Comparison of ENCODE assay signal across 8 mouse cellular contexts in genomic region chr1:132319242-132319641, GRCm38 (mm10). TPM values are rescaled to one million over a fixed set of nuclear protein-coding genes. Genes with fewer than 3 reads are reported as not detected.
DNase-seq lines count a peak whose midpoint lies in the region; TF ChIP-seq lines count a peak whose summit lies in the region.

No protein-coding gene starts in this region.

- no peak for TF ChIP-seq POLR2A in liver, adult 2 months (IDR thresholded peaks at IDR 0.05; ENCODE audit: extremely low read depth, insufficient read depth, low read length)
- TF ChIP-seq POLR2A in cerebellum, adult 2 months (IDR thresholded peaks at IDR 0.05; ENCODE audit: borderline replicate concordance, insufficient read depth, low read length): no peak
- TF ChIP-seq POLR2A in myocyte (IDR thresholded peaks at IDR 0.05; ENCODE audit: insufficient read length, low read depth): no peak

- no peak overlapping the region for H3ac ChIP-seq in myocyte (ENCODE audit: control insufficient read depth, insufficient read length)

- peak overlapping the region; percentile 92 for H3K27ac ChIP-seq in liver, adult 2 months (replicated peaks; ENCODE audit: insufficient read depth, low read depth, low read length)
- no peak overlapping the region for H3K27ac ChIP-seq in cerebellum, adult 2 months (ENCODE audit: insufficient read depth, low read length)
- no peak overlapping the region for H3K27ac ChIP-seq in left cerebral cortex, adult 2 months

- no peak overlapping the region for H3K4me3 ChIP-seq in liver, adult 2 months (ENCODE audit: insufficient read depth, low read depth, low read length)
- peak overlapping the region; percentile 1 for H3K4me3 ChIP-seq in cerebellum, adult 2 months (replicated peaks; ENCODE audit: insufficient read depth, low read depth, low read length)
- no peak overlapping the region for H3K4me3 ChIP-seq in myocyte
- H3K4me3 ChIP-seq in left cerebral cortex, adult 2 months: no peak overlapping the region

- intact Hi-C loops in left cerebral cortex, adult 2 months (cut with DNase I): no loop called here

- no peak for TF ChIP-seq CTCF in liver, adult 2 months (IDR thresholded peaks at IDR 0.05; ENCODE audit: low read depth, low read length)
- TF ChIP-seq CTCF in cerebellum, adult 2 months (IDR thresholded peaks at IDR 0.05; ENCODE audit: borderline replicate concordance, insufficient read depth, low read depth, low read length): no peak
- no peak for TF ChIP-seq CTCF in left cerebral cortex, adult 2 months (IDR thresholded peaks at IDR 0.05)

- H3K9ac ChIP-seq in liver, adult 2 months (ENCODE audit: low read depth, low read length): no peak overlapping the region

- peak overlapping the region; percentile 94 for H3K4me2 ChIP-seq in myocyte (ENCODE audit: low read depth)

- peak; percentile 79 for DNase-seq in liver, adult 2 months (ENCODE audit: extremely low read depth, low read depth, low spot score)
- no peak for DNase-seq in liver
- DNase-seq in cerebellum, adult 2 months: peak; percentile 78 to 84
- DNase-seq in gastrocnemius, postnatal 10 days: peak; percentile 51
- DNase-seq in kidney, postnatal 36 days: peak; percentile 94 to 95
- no peak for DNase-seq in left cerebral cortex, adult 2 months (ENCODE audit: extremely low spot score in 1 of 2, low spot score in 2 of 2)
- no peak for DNase-seq in layer of hippocampus, adult 8-10 months (ENCODE audit: low spot score in 2 of 2)

- peaks cover 5% of the 10 kb centered on the region for H3K36me3 ChIP-seq in liver, adult 2 months (ENCODE audit: control insufficient read depth, insufficient read depth, low read length)
- H3K36me3 ChIP-seq in myocyte (ENCODE audit: control insufficient read depth, insufficient read depth): no peaks in the 10 kb centered on the region

- peaks cover 37% of the 10 kb centered on the region for H3K4me1 ChIP-seq in liver, adult 2 months (ENCODE audit: control insufficient read depth, insufficient read depth, low read length)
- H3K4me1 ChIP-seq in cerebellum, adult 2 months (ENCODE audit: control insufficient read depth, insufficient read depth, low read length): peaks cover 12% of the 10 kb centered on the region

- peaks cover 28% of the 10 kb centered on the region; the same call in 1 of the 2 replicates for H3K79me2 ChIP-seq in liver, adult 2 months (ENCODE audit: control insufficient read depth, insufficient read depth, low read length)
- peaks cover 44% of the 10 kb centered on the region for H3K79me2 ChIP-seq in myocyte (ENCODE audit: control insufficient read depth, insufficient read depth)

- H3K27me3 ChIP-seq in liver, adult 2 months (ENCODE audit: control insufficient read depth, insufficient read depth, low read length): no peaks in the 10 kb centered on the region
- H3K27me3 ChIP-seq in cerebellum, adult 2 months (ENCODE audit: control insufficient read depth, insufficient read depth, low read length): no peaks in the 10 kb centered on the region
- H3K27me3 ChIP-seq in myocyte (ENCODE audit: control insufficient read depth, insufficient read depth, insufficient read length): no peaks in the 10 kb centered on the region

- WGBS in liver, adult 2 months: 16% methylated on average over 5 of the region's 5 CpGs
- WGBS in cerebellum, adult 2 months: 5% methylated on average over 5 of the region's 5 CpGs

TF ChIP-seq in myocyte, 11 proteins besides CTCF, POLR2A, EP300 and RAD21:
- TF ChIP-seq REST (IDR thresholded peaks at IDR 0.05; ENCODE audit: insufficient read depth, insufficient read length) (no peak), CEBPB (IDR thresholded peaks at IDR 0.05; ENCODE audit: insufficient read depth, poor library complexity, severe bottlenecking) (peak; percentile 57), TCF3 (IDR thresholded peaks at IDR 0.05; ENCODE audit: insufficient read length, low read depth) (no peak), MAX (IDR thresholded peaks at IDR 0.05; ENCODE audit: low read depth) (no peak), MYOG (IDR thresholded peaks at IDR 0.05; ENCODE audit: control insufficient read depth in 1 of 3, insufficient read depth in 1 of 3, insufficient read length in 2 of 3, low read depth in 2 of 3) (peak in 2 of 3 experiments; percentile 62 to 87), TCF12 (IDR thresholded peaks at IDR 0.05; ENCODE audit: insufficient read depth, poor library complexity, severe bottlenecking) (peak; percentile 43), E2F4 (IDR thresholded peaks at IDR 0.05; ENCODE audit: insufficient read depth) (no peak), SRF (IDR thresholded peaks at IDR 0.05; ENCODE audit: control insufficient read depth, insufficient read length, low read depth) (no peak), MYOD1 (IDR thresholded peaks at IDR 0.05; ENCODE audit: control insufficient read depth in 1 of 3, insufficient read length in 2 of 3, low read depth in 2 of 3) (peak in 2 of 3 experiments; percentile 71 to 87), USF1 (IDR thresholded peaks at IDR 0.05; ENCODE audit: low read depth) (no peak), POLR2AphosphoS2 (IDR thresholded peaks at IDR 0.05; ENCODE audit: insufficient read length, low read depth) (no peak)

RNA-seq across cellular contexts. Expression of gene Nuak2, which starts 3.3 kb away (rescaled TPM):
- total RNA-seq in liver, adult 2 months (2014; rRNA removed): 3.8 and 4.8 TPM in 2 replicates
- 6.4 and 8.0 TPM in 2 replicates for polyA plus RNA-seq in liver, adult 2 months (2012; rRNA removed)
- 2.9 and 3.3 TPM in 2 replicates for polyA plus RNA-seq in cerebellum, adult 2 months (2012; rRNA removed)
- 1 to 10 TPM; 2.0 to 2.2 TPM for total RNA-seq in gastrocnemius, postnatal 10 days (2021)
- 6.0 TPM for polyA plus RNA-seq in myocyte (2012; fragmentation: generic; extraction: Trizol)
- 1 to 10 TPM; 1.4 TPM for total RNA-seq in left cerebral cortex, adult 2 months (2021)
- 1 to 10 TPM; 1.2 to 2.0 (median 1.9) TPM for total RNA-seq in layer of hippocampus, adult 8-10 months (2022)

RNA-seq across cellular contexts. Expression of gene Klhdc8a, which starts 20.8 kb away (rescaled TPM):
- 0.18 and 0.81 TPM in 2 replicates for total RNA-seq in liver, adult 2 months (2014; rRNA removed)
- 1.2 and 1.4 TPM in 2 replicates for polyA plus RNA-seq in liver, adult 2 months (2012; rRNA removed)
- 25.1 and 29.6 TPM in 2 replicates for polyA plus RNA-seq in cerebellum, adult 2 months (2012; rRNA removed)
- under 1 TPM; 0.45 to 0.52 TPM for total RNA-seq in gastrocnemius, postnatal 10 days (2021)
- 12.4 TPM for polyA plus RNA-seq in myocyte (2012; fragmentation: generic; extraction: Trizol)
- 10 to 100 TPM; 12.2 to 13.2 TPM for total RNA-seq in left cerebral cortex, adult 2 months (2021)
- 1 to 10 TPM; 5.1 to 6.2 (median 5.7) TPM for total RNA-seq in layer of hippocampus, adult 8-10 months (2022)

Comparison
In these comparisons a context has a peak if more than half of its experiments do, and no peak if none do; other contexts are left out.
1. DNase-seq: peak in liver, adult 2 months (single experiment), cerebellum, adult 2 months (2 of 2), gastrocnemius, postnatal 10 days (single experiment) and kidney, postnatal 36 days (2 of 2); none in liver (single experiment), left cerebral cortex, adult 2 months (0 of 2) and layer of hippocampus, adult 8-10 months (0 of 2).